Mouse (Mus musculus) E14TG2a.4 (cell line): ENCODE data around the gene Gkn2.

Experiments
- CTCF ChIP-seq: conservative IDR thresholded peaks from 2 replicates; pipeline ENCODE4 v1.5.1; 2014; ENCODE audit warnings: low read length
- NANOG ChIP-seq: IDR thresholded peaks from 2 replicates; pipeline ENCODE4 v1.6.1; 2014; ENCODE audit warnings: borderline replicate concordance, low read length, mixed read lengths
- POU5F1 ChIP-seq: IDR thresholded peaks from 2 replicates; pipeline ENCODE4 v1.6.1; 2014; ENCODE audit warnings: low read length, borderline replicate concordance

- TF ChIP-seq POU5F1: no peak
- no peak for TF ChIP-seq CTCF
- TF ChIP-seq NANOG: no peak
Observed at GRCm38 (mm10) chr6:87428487-87429044, 55.4 kb downstream of the Gkn2 start, which contains the start of gene Bmp10.
